Mouse (Mus musculus) urinary bladder, adult 2 months (tissue): ENCODE results near the gene Coro7. TPM values are rescaled to one million over a fixed set of nuclear protein-coding genes. Genes with fewer than 3 reads are reported as not detected.
"Not testable (repeated sequence)": the region's sequence is repeated elsewhere in the genome, so short reads cannot be mapped to it uniquely, and the experiment has no call there.

Source experiments
- DNase-seq: peaks from one replicate; pipeline ENCODE4 v3.0.0; 2022; ENCODE audit warnings: low spot score
- polyA plus RNA-seq: library from polyadenylated mRNA; depleted of rRNA; stranded (reverse); fragments of >200 nt; gene quantifications from 2 replicates; pipeline ENCODE4 v1.2.3, GENCODE M21; 2012; rRNA removed

Gene Coro7
- polyA plus RNA-seq, 1 experiment: 33.5 TPM

- no peak for DNase-seq
Measured at GRCm38 (mm10) chr16:4595527-4595963, 84.0 kb downstream of the Coro7 start.

GRCm38 (mm10) chr16:4594814-4595526, 84.6 kb downstream of the Coro7 start:
- DNase-seq: no peak

GRCm38 (mm10) chr16:4593971-4594813, 85.4 kb downstream of the Coro7 start, which contains the start of gene Glis2:
Gene Glis2 (plus strand): TSS chr16:4594713.
- no peak for DNase-seq

GRCm38 (mm10) chr16:4592909-4593875, 86.4 kb downstream of the Coro7 start:
- no peak for DNase-seq

GRCm38 (mm10) chr16:4590236-4590635, 89.3 kb downstream of the Coro7 start:
- no peak for DNase-seq

GRCm38 (mm10) chr16:4587516-4588210, 91.9 kb downstream of the Coro7 start:
- no peak for DNase-seq

GRCm38 (mm10) chr16:4586531-4587123, 93.0 kb downstream of the Coro7 start:
- DNase-seq: peak; percentile 90

- DNase-seq: no peak
Measured at GRCm38 (mm10) chr16:4585642-4586530, 93.7 kb downstream of the Coro7 start.

GRCm38 (mm10) chr16:4584438-4584837, 95.1 kb downstream of the Coro7 start:
- DNase-seq: no peak

- no peak for DNase-seq
Measured at GRCm38 (mm10) chr16:4583807-4584206, 95.8 kb downstream of the Coro7 start.

- not testable (repeated sequence) for DNase-seq
Measured at GRCm38 (mm10) chr16:4581179-4581578, 98.4 kb downstream of the Coro7 start.

GRCm38 (mm10) chr16:4578630-4579029, 100.9 kb downstream of the Coro7 start:
- DNase-seq: no peak

GRCm38 (mm10) chr16:4576873-4577272, 102.7 kb downstream of the Coro7 start:
- no peak for DNase-seq

Other genes with a start within 250 kb of the Coro7 start
- gene Srl, start 138.0 kb downstream of the Coro7 start, polyA plus RNA-seq: 18.8 and 25.7 TPM in 2 replicates
- 8.4 and 9.3 TPM in 2 replicates for gene Tfap4, start 119.9 kb downstream of the Coro7 start, polyA plus RNA-seq
- 40.3 and 43.3 TPM in 2 replicates for gene Glis2, start 85.1 kb downstream of the Coro7 start, polyA plus RNA-seq
- gene Pam16, start 54.8 kb downstream of the Coro7 start, polyA plus RNA-seq: 57.5 and 64.8 TPM in 2 replicates
- gene Vasn, start 39.8 kb downstream of the Coro7 start, polyA plus RNA-seq: 26.6 and 28.5 TPM in 2 replicates
- 36.6 and 37.9 TPM in 2 replicates for gene Dnaja3, start 39.8 kb downstream of the Coro7 start, polyA plus RNA-seq
- 8.3 and 12.0 TPM in 2 replicates for gene Nmral1, start 39.6 kb upstream of the Coro7 start, polyA plus RNA-seq
- gene Hmox2, start 46.6 kb upstream of the Coro7 start, polyA plus RNA-seq: 54.0 and 59.1 TPM in 2 replicates
- gene Cdip1, start 110.5 kb upstream of the Coro7 start, polyA plus RNA-seq: 41.1 and 51.1 TPM in 2 replicates
- gene 4930562C15Rik, start 155.6 kb upstream of the Coro7 start, polyA plus RNA-seq: 0.09 TPM in 1 of 2 replicates, not detected in the other
- 21.5 and 41.1 TPM in 2 replicates for gene Ubald1, start 200.5 kb upstream of the Coro7 start, polyA plus RNA-seq
- 84.0 and 91.8 TPM in 2 replicates for gene Mgrn1, start 206.5 kb upstream of the Coro7 start, polyA plus RNA-seq